34 mouse cellular contexts compared by ENCODE assay signal in genomic region chr4:31621205-31621604, GRCm38 (mm10).
"Had no signal": no experiment of that assay in that cellular context is flagged by ENCODE, and none has a peak within 500 bp of the region (broad histone marks: within the 10 kb centered on the region; RNA-seq: fewer than 3 reads in every experiment).

No protein-coding gene starts in this region.

- H3K36me3 ChIP-seq: heart, embryonic 10.5 days; heart, embryonic 12.5 days; heart, embryonic 13.5 days; heart, embryonic 15.5 days; hindbrain, embryonic 10.5 days; hindbrain, embryonic 12.5 days; hindbrain, embryonic 13.5 days; hindbrain, embryonic 15.5 days; intestine, embryonic 15.5 days; kidney, embryonic 15.5 days had no signal

- H3K27me3 ChIP-seq: heart, embryonic 12.5 days; heart, embryonic 13.5 days; heart, embryonic 15.5 days; hindbrain, embryonic 12.5 days; hindbrain, embryonic 13.5 days; hindbrain, embryonic 15.5 days; intestine, embryonic 15.5 days; kidney, embryonic 15.5 days had no signal

- H3K9me3 ChIP-seq: heart, embryonic 10.5 days; heart, embryonic 12.5 days; heart, embryonic 13.5 days; heart, embryonic 15.5 days; hindbrain, embryonic 10.5 days; hindbrain, embryonic 12.5 days; hindbrain, embryonic 13.5 days; hindbrain, embryonic 15.5 days; intestine, embryonic 15.5 days; kidney, embryonic 15.5 days had no signal

- H3K4me1 ChIP-seq: heart, embryonic 10.5 days; heart, embryonic 15.5 days; intestine, embryonic 15.5 days had no signal

- H3K4me3 ChIP-seq: heart, embryonic 10.5 days; heart, embryonic 12.5 days; heart, embryonic 13.5 days; heart, embryonic 15.5 days; hindbrain, embryonic 10.5 days; hindbrain, embryonic 12.5 days; hindbrain, embryonic 13.5 days; hindbrain, embryonic 15.5 days; intestine, embryonic 15.5 days; kidney, embryonic 15.5 days; layer of hippocampus, adult 2 months had no signal

- H3K4me2 ChIP-seq: heart, embryonic 11.5 days; heart, embryonic 12.5 days; heart, embryonic 13.5 days; heart, embryonic 15.5 days; hindbrain, embryonic 12.5 days; hindbrain, embryonic 13.5 days; hindbrain, embryonic 14.5 days; hindbrain, embryonic 15.5 days; intestine, embryonic 15.5 days; kidney, embryonic 15.5 days had no signal

- ATAC-seq: hindbrain, embryonic 16.5 days; hindbrain, postnatal 0 days; inflammation-experienced regulatory T-cells, adult 6 months; intestine, embryonic 15.5 days; intestine, embryonic 16.5 days; intestine, postnatal 0 days had no signal

- H3K9ac ChIP-seq: heart, embryonic 12.5 days; heart, embryonic 13.5 days; heart, embryonic 15.5 days; hindbrain, embryonic 12.5 days; hindbrain, embryonic 13.5 days; hindbrain, embryonic 14.5 days; hindbrain, embryonic 15.5 days; intestine, embryonic 15.5 days; kidney, embryonic 15.5 days had no signal

- H3K27ac ChIP-seq: heart, embryonic 10.5 days; heart, embryonic 13.5 days; heart, embryonic 15.5 days; hindbrain, embryonic 10.5 days; hindbrain, embryonic 12.5 days; hindbrain, embryonic 13.5 days; hindbrain, embryonic 14.5 days; hindbrain, embryonic 15.5 days; hindbrain, postnatal 0 days; intestine, embryonic 15.5 days; kidney, embryonic 15.5 days; kidney, postnatal 0 days; layer of hippocampus, adult 2 months had no signal

- DNase-seq: heart, postnatal 10 days; heart, postnatal 14 days; heart, postnatal 4 days; kidney, adult 11 months; kidney, adult 18-20 months; kidney, adult 2 months; kidney, adult 8-10 months; kidney, adult 9 months; kidney, postnatal 10 days; kidney, postnatal 14 days; kidney, postnatal 25 days; kidney, postnatal 36 days; kidney, postnatal 4 days; layer of hippocampus, adult 9-11 months; layer of hippocampus, postnatal 36 days had no signal
